Mouse (Mus musculus) heart, postnatal 0 days (tissue): ENCODE measurements around the gene Capn12.

Source experiments
- CTCF ChIP-seq: IDR thresholded peaks from 2 replicates; pipeline ENCODE4 v1.5.1; 2016; ENCODE audit warnings: antibody characterized with exemption, control low read depth, low read depth
- EP300 ChIP-seq: IDR thresholded peaks from 2 replicates; pipeline ENCODE4 v1.6.1; 2016; ENCODE audit warnings: antibody characterized with exemption, low read depth

DNA sequence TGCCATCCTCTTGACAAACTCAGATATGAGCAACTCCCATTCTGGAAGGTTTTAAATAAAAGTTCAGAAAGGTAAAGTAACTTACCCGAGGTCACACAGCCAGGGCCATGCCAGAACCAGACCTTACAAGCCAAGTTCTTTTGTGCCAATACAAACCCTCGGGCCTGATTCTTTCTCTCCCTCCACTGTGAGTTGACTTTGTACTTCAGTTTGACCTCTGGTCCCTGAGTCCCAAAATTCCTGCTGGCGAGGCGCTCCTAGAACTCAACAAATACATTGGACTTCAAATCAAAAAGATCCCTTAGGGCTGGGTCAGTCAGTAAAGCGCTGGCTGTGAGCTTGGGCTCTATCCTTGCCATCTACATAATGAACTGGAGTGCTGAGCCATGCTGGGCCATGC, 44.3 kb upstream of the Capn12 start:
- no peak for TF ChIP-seq CTCF
- no peak for TF ChIP-seq EP300
